Mouse (Mus musculus) kidney, postnatal 36 days (tissue): ENCODE results near the gene Cryba4.

Source experiments
- DNase-seq, 2 experiments: peaks; one replicate each; pipeline ENCODE4 v3.0.0; 2021 to 2022; ENCODE audit warnings: mixed read lengths in 2 of 2

Cryba4 gene

GRCm38 (mm10) chr5:112285548-112286085, 33.3 kb upstream of the Cryba4 start:
- no peak for DNase-seq

DNA sequence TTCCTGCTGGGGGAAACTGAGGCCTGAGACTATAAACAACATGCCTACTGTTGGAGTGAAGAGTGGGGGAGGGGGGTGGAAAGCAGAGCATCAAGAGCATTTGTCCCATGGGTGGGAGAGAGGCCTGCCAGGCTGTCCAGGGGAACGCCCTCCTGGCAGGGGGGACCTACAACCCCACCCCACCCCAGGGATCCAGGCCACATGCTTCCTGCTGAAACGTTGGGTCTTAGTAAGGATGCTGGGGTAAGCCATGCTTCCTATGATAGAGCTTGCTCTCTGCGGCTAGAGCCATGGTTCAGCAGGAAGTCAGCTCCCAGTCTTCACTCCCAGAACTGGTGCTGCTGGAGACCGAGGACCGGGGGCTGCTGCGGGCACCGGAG, 31.9 kb upstream of the Cryba4 start:
- DNase-seq = no peak

DNA sequence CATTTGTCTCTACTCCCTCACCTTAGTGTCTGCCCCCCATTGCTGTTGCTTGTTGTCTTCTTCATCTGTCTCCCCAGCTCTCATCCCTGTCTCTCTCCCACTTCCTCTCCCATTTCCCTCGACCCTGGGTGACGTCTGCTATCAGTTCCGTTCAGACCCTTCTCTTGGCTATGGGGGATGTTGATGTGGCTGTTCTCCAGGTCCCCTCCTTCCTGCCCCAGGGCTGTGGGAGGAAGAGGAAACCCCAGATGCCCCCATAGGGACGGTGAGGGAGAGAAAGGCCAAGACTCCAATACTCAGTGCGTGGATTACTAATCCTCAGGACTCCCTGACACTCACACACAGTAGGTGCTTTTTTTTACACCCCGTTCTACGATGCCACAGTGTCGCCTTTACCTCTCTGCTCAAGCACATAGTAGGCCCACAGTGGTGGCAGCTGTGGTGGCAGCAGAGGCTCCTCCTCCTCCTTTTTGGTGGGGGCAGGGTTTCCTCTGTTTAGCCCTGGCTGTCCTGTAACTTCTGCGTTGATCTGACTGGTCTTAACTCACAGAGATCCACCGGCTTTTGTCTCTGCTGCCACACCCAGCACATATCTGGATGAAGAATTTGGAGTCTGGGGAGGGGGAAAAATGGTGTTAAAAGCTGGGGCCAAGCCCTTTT, 31.4 kb upstream of the Cryba4 start:
- peak; percentile 62 to 69 for DNase-seq

GRCm38 (mm10) chr5:112282780-112283482, 30.6 kb upstream of the Cryba4 start:
- peak in 1 of 2 experiments; percentile 16 for DNase-seq

GRCm38 (mm10) chr5:112282123-112282779, 29.9 kb upstream of the Cryba4 start:
- DNase-seq = peak in 1 of 2 experiments; percentile 67

GRCm38 (mm10) chr5:112281676-112282075, 29.4 kb upstream of the Cryba4 start:
- peak in 1 of 2 experiments; percentile 1 for DNase-seq

DNA sequence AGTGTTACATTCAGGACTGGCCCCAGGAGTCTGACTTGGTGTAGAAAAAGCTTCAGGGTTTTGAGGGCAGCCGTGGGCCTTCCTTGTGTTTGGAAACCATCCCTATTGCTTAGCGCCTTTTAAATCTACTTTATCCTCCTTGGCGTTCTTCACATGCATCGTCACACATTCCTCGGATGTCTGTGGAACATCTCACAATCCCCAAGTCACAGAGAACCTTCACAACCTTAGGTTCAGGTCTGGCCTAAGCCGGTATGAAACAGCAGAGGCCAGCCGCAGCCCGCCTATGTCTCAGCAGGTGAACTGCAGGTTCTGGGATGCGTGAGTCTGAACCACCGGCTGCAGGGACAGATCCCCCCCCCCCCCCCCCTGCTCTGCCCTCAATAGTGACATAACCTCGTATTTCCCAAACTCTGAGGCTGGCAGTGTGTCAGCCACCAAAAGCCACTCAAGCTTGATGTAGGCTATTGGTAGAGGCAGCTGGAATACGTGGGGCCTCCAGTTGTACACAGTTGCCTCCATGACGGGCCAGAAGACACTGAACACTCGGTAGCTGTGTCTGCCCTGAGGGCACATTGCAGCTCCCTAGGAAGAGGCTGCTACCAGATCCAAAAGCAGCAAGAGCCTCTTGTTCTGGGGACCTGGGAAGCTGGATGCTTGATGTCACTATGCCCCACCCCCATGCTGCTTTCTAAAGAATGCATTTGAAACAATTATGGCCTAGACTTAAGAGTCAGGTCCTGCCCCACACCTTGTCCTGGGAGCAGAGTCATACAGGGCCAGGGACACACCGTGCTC, 28.7 kb upstream of the Cryba4 start:
- peak in 1 of 2 experiments; percentile 2 for DNase-seq

DNA sequence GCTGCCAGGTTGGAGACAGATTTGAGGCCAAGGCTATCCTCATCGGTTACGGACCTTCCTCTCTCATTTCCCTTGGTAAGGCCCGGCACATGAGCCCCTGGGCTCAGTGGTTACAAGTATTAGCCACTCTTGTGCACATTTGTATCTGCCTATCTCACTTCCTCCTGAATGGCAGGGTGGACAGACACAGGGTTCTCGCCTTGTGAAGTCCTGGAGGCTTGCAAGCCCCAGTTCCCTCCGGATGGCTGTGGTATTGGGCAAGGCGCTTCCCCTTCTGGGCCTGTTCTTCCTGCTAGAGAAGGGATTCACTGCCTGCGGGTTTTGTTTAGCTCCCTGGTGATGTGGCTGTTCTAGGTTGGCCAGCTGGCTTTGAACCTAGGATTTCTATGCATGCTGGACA, 27.8 kb upstream of the Cryba4 start:
- no peak for DNase-seq

GRCm38 (mm10) chr5:112279181-112280021, 27.1 kb upstream of the Cryba4 start:
- no peak for DNase-seq

GRCm38 (mm10) chr5:112277906-112278470, 25.7 kb upstream of the Cryba4 start:
- DNase-seq = no peak

DNA sequence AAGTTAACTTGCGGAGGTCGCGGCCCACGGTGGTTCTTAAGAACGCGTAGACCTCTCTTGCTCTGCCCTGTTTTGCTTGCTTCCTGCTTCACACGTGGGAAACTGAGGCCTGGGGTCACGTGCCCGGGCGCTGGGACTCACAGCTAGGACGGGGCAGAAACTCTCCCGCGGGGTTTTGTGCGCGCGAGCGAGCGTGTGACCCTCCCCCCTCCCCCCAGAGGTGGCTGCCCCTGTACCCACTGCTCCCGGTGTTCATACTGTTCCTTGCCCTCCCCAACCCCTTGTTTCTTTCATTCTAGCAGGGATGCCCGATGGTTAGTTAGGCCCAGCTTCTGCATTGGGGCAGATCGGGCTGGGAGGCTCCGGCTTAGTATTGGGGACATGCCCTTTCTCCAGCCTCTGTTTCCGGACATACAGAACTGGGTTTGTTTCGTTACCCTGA, 24.6 kb upstream of the Cryba4 start:
- DNase-seq = no peak

- DNase-seq = peak; percentile 100
Observed at GRCm38 (mm10) chr5:112276267-112276873, 24.1 kb upstream of the Cryba4 start, which contains the start of gene Tpst2. Tpst2 (plus strand) TSS chr5:112276691.

GRCm38 (mm10) chr5:112275021-112275804, 22.9 kb upstream of the Cryba4 start:
- no peak for DNase-seq

DNA sequence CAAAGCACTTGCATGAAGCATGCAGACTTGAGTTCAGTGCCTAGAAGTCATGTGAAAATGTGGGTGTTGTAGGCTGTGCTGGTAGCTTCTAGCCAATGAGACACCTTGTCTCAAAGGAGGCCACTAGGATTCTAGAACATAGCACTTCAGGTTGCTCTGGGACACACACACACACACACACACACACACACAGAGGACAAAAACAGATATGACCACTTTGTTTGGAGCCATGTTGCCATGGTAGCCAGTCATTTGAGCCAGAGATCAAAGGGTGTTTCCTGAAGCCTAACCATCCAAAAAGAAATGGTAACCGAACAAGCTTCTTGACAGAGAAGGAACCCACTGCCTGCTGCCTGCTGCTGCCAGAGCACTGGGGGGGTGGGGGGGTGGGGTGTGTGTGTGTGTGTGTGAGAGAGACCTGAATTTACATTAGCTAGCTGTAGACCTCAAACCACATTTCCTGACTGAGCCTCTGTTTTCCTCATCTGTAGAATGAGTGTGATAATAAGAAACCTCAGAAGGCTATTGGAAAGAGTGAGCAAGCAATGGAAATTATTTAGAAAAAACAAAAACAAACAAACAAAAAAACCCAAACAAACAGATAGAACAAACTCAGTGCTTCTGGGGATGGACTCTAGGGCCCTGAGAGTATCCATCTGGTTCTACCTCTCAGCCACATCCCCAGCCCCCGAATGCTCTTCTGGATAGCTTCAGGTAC, 21.6 kb upstream of the Cryba4 start:
- no peak for DNase-seq

DNA sequence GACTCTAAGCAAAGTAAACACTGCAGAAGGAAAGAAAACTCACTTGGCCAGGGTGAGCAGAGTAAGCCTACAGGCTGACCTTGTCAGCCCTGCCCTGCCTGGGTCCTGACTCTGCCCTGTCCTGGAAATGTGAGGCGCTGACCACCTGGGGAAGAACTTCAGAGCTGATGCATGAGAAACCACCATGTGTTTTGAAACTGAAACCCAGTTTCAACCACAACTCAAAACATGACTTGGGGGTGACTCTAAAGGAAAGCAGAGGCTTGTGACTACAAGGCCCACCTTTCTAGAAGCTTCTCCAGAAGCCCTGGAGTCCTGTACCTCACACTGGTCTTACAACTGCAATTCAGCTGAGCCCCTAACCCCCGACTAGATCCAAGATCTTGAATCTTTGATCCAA, 20.6 kb upstream of the Cryba4 start:
- DNase-seq = no peak

- DNase-seq = no peak
Observed at GRCm38 (mm10) chr5:112270764-112271541, 18.6 kb upstream of the Cryba4 start.

DNA sequence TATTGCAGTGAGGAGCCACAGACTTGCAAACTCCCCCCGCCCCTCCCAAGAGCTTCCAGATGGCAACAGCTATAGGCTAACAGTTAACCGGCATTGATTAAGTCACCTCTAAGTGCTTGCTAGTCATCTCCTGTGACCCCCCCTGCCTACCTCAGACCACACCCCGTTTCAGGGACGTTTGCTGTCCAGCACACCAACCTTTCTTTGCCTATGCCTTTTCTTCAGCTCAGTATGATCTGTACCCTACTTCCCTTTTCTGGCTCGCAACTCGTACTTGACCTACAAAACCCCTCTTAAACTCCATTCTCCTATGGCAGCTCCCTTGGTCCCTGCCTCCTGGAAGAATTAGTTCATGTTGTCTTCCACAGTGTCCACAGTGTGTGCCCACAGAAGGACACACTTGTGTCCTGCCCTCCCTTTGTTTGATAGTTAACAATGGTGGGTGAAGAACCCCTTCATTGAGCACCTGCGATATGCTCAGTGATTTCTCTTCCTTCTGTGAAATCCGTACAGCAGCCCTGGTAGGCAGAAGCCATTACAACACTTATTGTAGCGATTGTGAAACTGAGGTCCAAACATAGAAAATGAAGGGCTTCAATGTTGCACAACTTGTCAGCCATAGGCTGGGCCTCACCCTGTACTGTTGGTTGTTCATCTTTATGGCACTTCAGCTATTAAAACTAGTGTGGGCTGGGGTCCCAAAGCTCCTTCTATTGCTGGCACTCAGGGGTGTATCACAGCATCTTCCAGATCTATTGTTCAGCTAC, 13.9 kb upstream of the Cryba4 start:
- no peak for DNase-seq

DNA sequence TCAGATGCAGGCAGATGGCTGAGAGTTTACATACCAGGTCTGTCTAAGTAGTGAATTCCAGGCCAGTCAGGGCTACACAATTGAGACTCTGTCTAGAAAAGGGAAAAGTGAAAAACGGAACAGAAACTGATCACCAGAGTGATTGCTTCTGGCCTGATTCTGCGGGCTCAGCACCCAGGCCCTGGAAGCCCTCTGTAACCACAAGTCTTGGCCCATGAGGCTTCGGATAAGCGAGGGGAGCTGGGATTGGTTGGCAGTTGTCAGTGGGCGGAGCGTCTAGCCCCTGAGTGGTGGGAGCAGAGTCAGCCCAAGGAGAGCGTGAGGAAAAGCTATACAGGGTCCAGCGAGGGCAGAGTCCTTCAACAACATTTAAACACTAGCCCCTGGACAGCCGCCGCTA, 13.2 kb upstream of the Cryba4 start:
- no peak for DNase-seq
